ENCODE assay signal across 21 mouse cellular contexts in genomic region chr4:131512768-131513167, GRCm38 (mm10).
DNase-seq lines count a peak whose midpoint lies in the region; ATAC-seq and TF ChIP-seq lines count a peak whose summit lies in the region.
"Had no signal": no experiment of that assay in that cellular context is flagged by ENCODE, and none has a peak within 500 bp of the region (broad histone marks: within the 10 kb centered on the region; RNA-seq: fewer than 3 reads in every experiment).

No protein-coding gene starts in this region.

- WGBS in lung, embryonic 14.5 days, result 28% methylated on average over 7 of the region's 7 CpGs
- 56% methylated on average over 7 of the region's 7 CpGs for WGBS in midbrain, embryonic 15.5 days
- 85% methylated on average over 7 of the region's 7 CpGs for WGBS in midbrain, embryonic 11.5 days
- WGBS in stomach, embryonic 15.5 days, result 38% methylated on average over 7 of the region's 7 CpGs

- H3K27me3 ChIP-seq in lung, embryonic 14.5 days (ENCODE audit: insufficient read depth, low read length), result no peaks in the 10 kb centered on the region
- H3K27me3 ChIP-seq in midbrain, embryonic 15.5 days (replicated peaks), result no peaks in the 10 kb centered on the region
- H3K27me3 ChIP-seq in midbrain, embryonic 11.5 days (ENCODE audit: control insufficient read depth, insufficient read depth, low read length), result no peaks in the 10 kb centered on the region
- H3K27me3 ChIP-seq in stomach, embryonic 15.5 days (replicated peaks), result no peaks in the 10 kb centered on the region
- H3K27me3 ChIP-seq: embryonic facial prominence, embryonic 15.5 days; forebrain, embryonic 15.5 days had no signal

- no peak overlapping the region for H3K4me2 ChIP-seq in lung, embryonic 14.5 days
- no peak overlapping the region for H3K4me2 ChIP-seq in midbrain, embryonic 15.5 days
- no peak overlapping the region for H3K4me2 ChIP-seq in midbrain, embryonic 11.5 days
- no peak overlapping the region for H3K4me2 ChIP-seq in stomach, embryonic 15.5 days
- H3K4me2 ChIP-seq: embryonic facial prominence, embryonic 15.5 days; forebrain, embryonic 15.5 days; hindbrain, embryonic 13.5 days had no signal

- H3K36me3 ChIP-seq in lung, embryonic 14.5 days (ENCODE audit: insufficient read depth), result no peaks in the 10 kb centered on the region
- H3K36me3 ChIP-seq in midbrain, embryonic 15.5 days (replicated peaks), result no peaks in the 10 kb centered on the region
- H3K36me3 ChIP-seq in midbrain, embryonic 11.5 days (ENCODE audit: control insufficient read depth, insufficient read depth, low read length), result no peaks in the 10 kb centered on the region
- no peaks in the 10 kb centered on the region for H3K36me3 ChIP-seq in stomach, embryonic 15.5 days
- H3K36me3 ChIP-seq: embryonic facial prominence, embryonic 15.5 days; forebrain, embryonic 10.5 days; forebrain, embryonic 15.5 days; heart, embryonic 10.5 days; hindbrain, embryonic 13.5 days had no signal

- H3K27ac ChIP-seq in lung, embryonic 14.5 days (ENCODE audit: low read depth), result no peak overlapping the region
- peak overlapping the region; percentile 59 for H3K27ac ChIP-seq in midbrain, embryonic 15.5 days
- no peak overlapping the region for H3K27ac ChIP-seq in midbrain, embryonic 11.5 days (ENCODE audit: low read depth, low read length)
- H3K27ac ChIP-seq in stomach, embryonic 15.5 days, result peak overlapping the region; percentile 35; the same call in 1 of the 2 replicates
- H3K27ac ChIP-seq: embryonic facial prominence, embryonic 15.5 days; forebrain, embryonic 10.5 days; forebrain, embryonic 15.5 days; heart, embryonic 10.5 days; hindbrain, embryonic 13.5 days had no signal

- H3K9ac ChIP-seq in lung, embryonic 14.5 days, result no peak overlapping the region
- no peak overlapping the region for H3K9ac ChIP-seq in midbrain, embryonic 15.5 days
- H3K9ac ChIP-seq in midbrain, embryonic 11.5 days (ENCODE audit: low read length), result no peak overlapping the region
- H3K9ac ChIP-seq in stomach, embryonic 15.5 days, result no peak overlapping the region
- H3K9ac ChIP-seq: embryonic facial prominence, embryonic 15.5 days; forebrain, embryonic 15.5 days; hindbrain, embryonic 13.5 days had no signal

- no peak for ATAC-seq in lung, embryonic 14.5 days (ENCODE audit: insufficient read depth)
- ATAC-seq in midbrain, embryonic 15.5 days (replicated peaks), result no peak
- ATAC-seq in midbrain, embryonic 11.5 days (ENCODE audit: low FRiP score), result no peak
- ATAC-seq in stomach, embryonic 15.5 days (ENCODE audit: insufficient read depth, low FRiP score, low read depth), result peak; percentile 79
- ATAC-seq: forebrain, embryonic 15.5 days had no signal

- peak; percentile 8 for DNase-seq in lung, embryonic 14.5 days
- DNase-seq in lung, postnatal 36 days, result no peak
- no peak for DNase-seq in midbrain, embryonic 11.5 days (ENCODE audit: low spot score, missing footprints)
- peak; percentile 40 for DNase-seq in brain, embryonic 14.5 days (ENCODE audit: low read depth)
- no peak for DNase-seq in embryo, embryonic 10.5 days (ENCODE audit: low spot score)
- DNase-seq in c-Kit-positive CD71-positive TER-119-positive erythroid progenitor cells, embryonic 14.5 days (ENCODE audit: low spot score), result no peak
- DNase-seq: adrenal gland, postnatal 10 days; cerebellum, adult 18-20 months; cerebellum, adult 9-11 months; embryo, embryonic 11 days; gastrocnemius, postnatal 10 days; heart, adult 18-20 months; heart, postnatal 10 days had no signal

- no peak overlapping the region for H3K4me3 ChIP-seq in lung, embryonic 14.5 days (ENCODE audit: low read depth, low read length)
- H3K4me3 ChIP-seq in midbrain, embryonic 15.5 days, result no peak overlapping the region
- H3K4me3 ChIP-seq in midbrain, embryonic 11.5 days (ENCODE audit: low read depth, low read length), result no peak overlapping the region
- H3K4me3 ChIP-seq in stomach, embryonic 15.5 days (replicated peaks), result no peak overlapping the region
- H3K4me3 ChIP-seq: embryonic facial prominence, embryonic 15.5 days; erythroblast, embryonic 14.5 days; forebrain, embryonic 10.5 days; forebrain, embryonic 15.5 days; heart, embryonic 10.5 days; hindbrain, embryonic 13.5 days had no signal

- TF ChIP-seq CTCF in lung, embryonic 14.5 days (IDR thresholded peaks at IDR 0.05; ENCODE audit: low read depth), result no peak
- TF ChIP-seq CTCF in brain, embryonic 14.5 days (IDR thresholded peaks at IDR 0.05; ENCODE audit: borderline replicate concordance, extremely low read depth, insufficient read depth, insufficient read length), result no peak

- H3K4me1 ChIP-seq in lung, embryonic 14.5 days (ENCODE audit: insufficient read depth), result no peaks in the 10 kb centered on the region
- peaks cover 6% of the 10 kb centered on the region; the same call in 1 of the 2 replicates for H3K4me1 ChIP-seq in midbrain, embryonic 15.5 days
- H3K4me1 ChIP-seq in midbrain, embryonic 11.5 days (ENCODE audit: control insufficient read depth, insufficient read depth, low read length), result no peaks in the 10 kb centered on the region
- no peaks in the 10 kb centered on the region for H3K4me1 ChIP-seq in stomach, embryonic 15.5 days
- H3K4me1 ChIP-seq: embryonic facial prominence, embryonic 15.5 days; forebrain, embryonic 15.5 days; heart, embryonic 10.5 days; hindbrain, embryonic 13.5 days had no signal

- H3K9me3 ChIP-seq in lung, embryonic 14.5 days (ENCODE audit: low read depth, low read length), result no peaks in the 10 kb centered on the region
- H3K9me3 ChIP-seq in midbrain, embryonic 15.5 days, result no peaks in the 10 kb centered on the region
- no peaks in the 10 kb centered on the region for H3K9me3 ChIP-seq in midbrain, embryonic 11.5 days (ENCODE audit: control insufficient read depth, low read length)
- H3K9me3 ChIP-seq in stomach, embryonic 15.5 days, result no peaks in the 10 kb centered on the region
- H3K9me3 ChIP-seq: embryonic facial prominence, embryonic 15.5 days; forebrain, embryonic 10.5 days; forebrain, embryonic 15.5 days; heart, embryonic 10.5 days; hindbrain, embryonic 13.5 days had no signal

- TF ChIP-seq POLR2A in brain, embryonic 14.5 days (IDR thresholded peaks at IDR 0.05; ENCODE audit: borderline replicate concordance, extremely low read depth, insufficient read depth, insufficient read length, poor library complexity, severe bottlenecking), result no peak

Comparison
In these comparisons a context has a peak if more than half of its experiments do, and no peak if none do; other contexts are left out.
1. DNase-seq: peak in lung, embryonic 14.5 days (single experiment) and brain, embryonic 14.5 days (single experiment); none in lung, postnatal 36 days (single experiment), midbrain, embryonic 11.5 days (single experiment), embryo, embryonic 10.5 days (single experiment) and c-Kit-positive CD71-positive TER-119-positive erythroid progenitor cells, embryonic 14.5 days (single experiment).
2. H3K27ac ChIP-seq: peak in midbrain, embryonic 15.5 days (single experiment) and stomach, embryonic 15.5 days (single experiment); none in lung, embryonic 14.5 days (single experiment) and midbrain, embryonic 11.5 days (single experiment).